Mouse (Mus musculus) erythroid progenitor cell, adult 5-6 weeks (primary cell): ENCODE data around the gene Shq1. TPM values are rescaled to one million over a fixed set of nuclear protein-coding genes. Genes with fewer than 3 reads are reported as not detected.

Experiments
- ATAC-seq: replicated peaks from 2 replicates; pipeline ENCODE4 v1.8.0; 2016; ENCODE audit warnings: moderate number of reproducible peaks, mild to moderate bottlenecking, moderate TSS enrichment, inconsistent platforms; ENCODE audit not compliant: poor library complexity, low FRiP score, severe bottlenecking
- total RNA-seq, 2 experiments: library from RNA; stranded (forward) in 1 of 2; stranded (reverse) in 1 of 2; fragments of 150-400 nt in 1 of 2; fragments of 186-747, 209-891 nt in 1 of 2; gene quantifications; 2 replicates each; pipeline versions ENCODE4 v1.2.3 to v1.2.4; 2015 to 2017; ENCODE audit warnings: low replicate concordance in 2 of 2

Gene Shq1
- total RNA-seq, 2 experiments from 2014 or later, result 0.30 to 1.7 TPM

DNA sequence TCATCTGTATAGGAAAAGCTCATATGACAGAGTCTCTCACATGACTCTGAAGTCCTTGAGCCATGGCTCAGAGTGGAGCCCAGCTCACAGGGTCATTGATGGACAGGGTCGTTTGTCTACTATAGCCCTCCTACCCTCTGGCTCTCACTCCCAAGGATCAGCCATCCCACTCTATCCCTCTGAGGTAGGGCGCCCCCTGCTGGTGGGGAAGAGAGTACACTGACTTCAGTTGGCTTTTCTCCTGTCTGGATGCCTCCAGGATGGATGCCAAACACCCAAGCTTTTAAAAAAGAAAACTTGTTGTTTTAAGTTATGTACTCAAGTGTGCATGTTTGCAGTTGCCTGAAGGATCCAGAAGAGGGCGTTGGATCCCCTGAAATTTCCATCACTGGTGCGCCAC, 131.3 kb downstream of the Shq1 start:
- no peak for ATAC-seq

GRCm38 (mm10) chr6:100538570-100538969, 132.4 kb downstream of the Shq1 start:
- no peak for ATAC-seq

- no peak for ATAC-seq
Observed at GRCm38 (mm10) chr6:100537987-100538386, 133.0 kb downstream of the Shq1 start.

DNA sequence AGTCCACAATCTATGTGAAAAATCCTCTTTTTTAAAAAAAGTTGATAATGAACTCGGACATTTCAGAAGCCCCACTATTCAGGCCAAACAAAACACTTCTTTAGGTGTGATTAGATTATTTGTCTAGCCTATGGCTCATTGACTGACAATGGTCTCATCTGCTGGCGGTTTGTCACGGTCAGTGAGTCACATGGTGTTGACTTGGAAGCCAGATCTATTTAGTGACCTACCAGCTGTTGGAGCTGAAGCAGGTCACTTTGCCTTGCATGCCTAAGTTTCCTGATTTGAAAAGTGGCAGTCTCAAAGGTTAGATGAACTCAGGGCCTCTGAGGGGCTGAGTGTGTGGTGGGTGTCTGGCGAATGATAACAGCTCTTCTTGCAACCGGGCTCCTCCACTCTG, 133.9 kb downstream of the Shq1 start:
- no peak for ATAC-seq

GRCm38 (mm10) chr6:100533364-100533763, 137.6 kb downstream of the Shq1 start:
- ATAC-seq, result no peak

DNA sequence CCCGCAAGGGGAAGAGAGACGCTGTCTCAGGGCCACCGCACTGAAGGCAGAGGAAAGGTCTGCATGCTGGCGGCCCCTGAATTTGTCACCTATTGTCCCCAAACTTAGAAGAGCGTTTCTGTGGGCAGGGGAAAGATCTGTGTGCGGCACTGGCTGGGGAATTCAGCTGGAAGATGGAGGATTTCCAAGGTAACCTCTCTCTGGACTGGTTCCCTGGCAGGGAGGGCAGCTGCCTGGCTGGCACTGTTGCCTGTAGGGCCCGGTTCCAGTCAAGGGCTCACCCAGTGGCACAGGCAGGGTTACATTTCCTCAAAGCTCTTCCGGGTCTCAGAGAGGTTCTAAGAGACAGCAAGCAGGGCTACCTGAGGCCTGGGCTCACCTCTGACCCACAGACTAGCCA, 138.6 kb downstream of the Shq1 start:
- ATAC-seq, result no peak

GRCm38 (mm10) chr6:100529673-100530072, 141.3 kb downstream of the Shq1 start:
- ATAC-seq, result no peak

GRCm38 (mm10) chr6:100528556-100528955, 142.4 kb downstream of the Shq1 start:
- no peak for ATAC-seq

GRCm38 (mm10) chr6:100527972-100528371, 143.0 kb downstream of the Shq1 start:
- ATAC-seq, result no peak

GRCm38 (mm10) chr6:100527161-100527560, 143.8 kb downstream of the Shq1 start:
- no peak for ATAC-seq

GRCm38 (mm10) chr6:100526066-100526465, 144.9 kb downstream of the Shq1 start:
- ATAC-seq, result no peak

DNA sequence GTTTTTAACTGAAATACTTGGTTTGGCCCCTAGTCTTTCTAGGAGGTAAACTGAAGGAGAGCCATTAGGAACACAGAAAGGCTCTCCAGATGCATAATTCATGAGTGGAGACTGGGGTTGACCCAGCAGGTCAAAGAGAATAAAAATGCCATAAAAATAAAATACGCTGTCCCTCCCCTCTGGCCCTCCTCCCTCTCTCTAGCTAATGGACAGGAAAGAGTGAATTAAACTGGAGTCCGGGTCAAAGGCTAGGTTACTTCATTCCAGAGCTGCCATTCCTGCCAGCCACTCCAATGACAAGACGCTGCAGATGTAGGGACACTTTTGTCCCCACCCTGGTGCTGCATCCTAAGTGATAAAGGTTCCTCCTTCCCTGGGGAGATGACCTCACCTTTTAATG, 145.5 kb downstream of the Shq1 start:
- ATAC-seq, result no peak

DNA sequence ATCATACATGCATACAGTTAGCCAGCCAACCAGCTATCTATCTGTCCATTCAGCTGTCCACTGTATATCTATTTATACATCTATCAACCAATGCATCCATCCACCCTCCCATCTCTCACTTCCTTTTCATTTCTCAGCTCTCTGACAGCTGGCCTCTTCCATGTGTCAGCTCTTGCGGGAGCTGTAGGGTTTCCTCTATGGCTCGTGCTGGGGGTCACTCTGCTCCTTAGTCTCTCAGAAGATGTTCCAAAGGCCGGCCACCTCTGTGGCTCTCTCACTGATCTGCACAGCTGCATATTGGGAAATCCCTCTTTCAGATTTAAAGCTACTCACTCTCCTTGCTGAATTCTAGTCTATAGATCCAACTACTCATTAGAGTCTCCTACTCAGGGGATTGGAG, 148.5 kb downstream of the Shq1 start:
- no peak for ATAC-seq

DNA sequence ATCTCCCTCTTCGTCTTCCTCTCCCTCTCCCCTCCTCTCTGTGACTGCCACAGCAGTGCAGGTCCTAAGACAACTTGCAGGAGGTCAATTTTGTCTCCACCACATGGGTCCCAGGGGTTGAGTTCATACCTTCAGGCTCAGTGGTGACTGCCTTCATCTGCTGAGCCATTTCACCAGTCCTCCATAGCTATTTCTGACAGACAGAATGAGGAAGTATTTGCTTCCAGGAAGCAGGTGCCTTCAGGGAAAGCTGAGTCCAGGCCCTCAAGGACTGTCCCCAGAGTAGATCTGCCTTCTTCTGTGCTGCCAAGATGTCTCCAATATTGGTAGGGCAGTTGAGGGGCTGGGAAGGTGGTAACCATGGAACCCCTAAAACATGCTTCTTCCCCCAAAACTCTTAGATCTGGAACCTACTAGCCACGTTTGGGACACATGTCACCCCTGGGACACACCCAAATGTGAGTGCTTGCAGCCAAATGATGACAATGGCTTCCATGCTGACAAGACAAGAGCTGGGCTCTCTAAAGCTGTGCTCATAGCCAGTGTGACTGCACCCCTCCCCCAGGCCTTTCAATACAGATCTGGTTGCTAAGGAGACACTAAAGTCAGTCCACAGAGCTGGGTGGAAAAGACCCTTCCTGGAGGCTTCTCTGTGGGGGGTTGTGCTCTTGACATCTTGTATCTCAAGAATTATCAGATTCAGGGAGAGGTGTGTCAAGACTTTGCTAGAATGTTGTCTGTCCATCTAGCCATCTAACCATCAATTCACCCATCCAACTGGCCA, 149.2 kb downstream of the Shq1 start:
- no peak for ATAC-seq

- no peak for ATAC-seq
Observed at GRCm38 (mm10) chr6:100520558-100521099, 150.3 kb downstream of the Shq1 start.

GRCm38 (mm10) chr6:100519837-100520236, 151.1 kb downstream of the Shq1 start:
- ATAC-seq, result no peak

Other genes with a start within 250 kb of the Shq1 start
- not detected in 2 replicates for gene Gxylt2, start 33.6 kb upstream of the Shq1 start, total RNA-seq (2015; ENCODE audit: low replicate concordance)
- not detected in 2 replicates for gene Gxylt2, start 33.6 kb upstream of the Shq1 start, total RNA-seq (2017; ENCODE audit: low replicate concordance)
- gene Ppp4r2, start 162.5 kb upstream of the Shq1 start, total RNA-seq (2015; ENCODE audit: low replicate concordance), result 32.8 and 37.3 TPM in 2 replicates
- gene Ppp4r2, start 162.5 kb upstream of the Shq1 start, total RNA-seq (2017; ENCODE audit: low replicate concordance), result 56.7 and 102 TPM in 2 replicates